Mouse (Mus musculus): ENCODE data around the gene Crebl2.

DNA sequence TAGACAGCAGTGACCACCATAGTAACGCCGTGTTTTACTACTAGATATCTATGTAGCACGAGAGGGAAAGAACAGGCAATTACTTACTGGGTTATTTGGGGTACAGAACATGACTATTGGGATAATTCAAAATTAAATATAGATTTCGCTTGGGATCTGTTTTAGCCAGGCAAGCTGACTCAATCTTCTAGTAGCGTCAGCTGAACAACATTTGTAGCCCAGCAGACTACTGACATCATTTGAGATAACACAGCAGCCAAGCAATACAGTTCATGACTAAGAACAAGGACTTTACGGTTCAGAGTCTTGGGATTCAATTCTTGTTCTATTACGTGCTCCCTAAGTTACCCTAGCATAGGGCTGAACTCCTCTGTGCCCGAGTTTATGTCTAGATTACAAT is 56.5 kb downstream of the Crebl2 start:
- TF ChIP-seq CTCF (IDR thresholded peaks at IDR 0.05; ENCODE audit: extremely low read depth, insufficient read depth, low read length): no peak
- no peak for TF ChIP-seq POLR2A (IDR thresholded peaks at IDR 0.05; ENCODE audit: extremely low read depth, insufficient read depth, low read length)
